Mouse (Mus musculus) brown adipose tissue, adult 24 weeks (tissue): ENCODE measurements around the gene Myo3b. TPM values are rescaled to one million over a fixed set of nuclear protein-coding genes. Genes with fewer than 3 reads are reported as not detected.
"Not testable (repeated sequence)": the region's sequence is repeated elsewhere in the genome, so short reads cannot be mapped to it uniquely, and the experiment has no call there.

Experiments
- H3K27ac ChIP-seq: fragments of 200-500 bp; replicated peaks from 2 replicates; pipeline ENCODE4 v1.5.1; 2012; ENCODE audit warnings: low read depth, mild to moderate bottlenecking, low read length
- H3K4me1 ChIP-seq: fragments of 200-500 bp; 2 replicates; pipeline ENCODE4 v1.6.1; 2012; ENCODE audit warnings: low read length, mixed read lengths; ENCODE audit not compliant: control insufficient read depth, insufficient read depth, insufficient read length
- H3K4me3 ChIP-seq: fragments of 200-500 bp; 2 replicates; pipeline ENCODE4 v1.5.1; 2012; ENCODE audit warnings: low read depth, mild to moderate bottlenecking, low read length, moderate library complexity; ENCODE audit not compliant: insufficient read depth
- polyA plus RNA-seq: library from polyadenylated mRNA; stranded (reverse); fragments of >200 nt; gene quantifications from 2 replicates; pipeline ENCODE4 v1.2.4, GENCODE M21; 2012; ENCODE audit not compliant: missing spikeins, insufficient read depth, insufficient read length

The Myo3b gene
- polyA plus RNA-seq, 1 experiment, result not detected

DNA sequence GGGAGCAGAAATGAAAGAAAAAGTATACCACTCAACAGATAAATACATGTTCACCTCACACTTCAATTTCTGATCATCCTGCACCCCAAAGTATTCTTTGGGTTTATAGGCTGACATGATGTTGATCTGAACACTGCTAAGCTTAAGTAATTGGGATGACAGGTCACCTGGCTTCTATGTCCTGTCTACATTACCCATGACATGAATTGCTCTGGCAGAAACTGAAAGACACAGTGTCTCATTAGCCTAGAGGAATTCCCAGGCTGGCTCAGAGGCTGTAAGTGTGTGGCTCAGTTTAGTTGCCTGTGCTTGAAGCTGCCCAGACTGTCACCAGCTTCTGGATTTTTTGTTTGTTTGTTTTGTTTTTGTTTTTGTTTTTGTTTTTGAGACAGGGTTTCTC, 139.3 kb downstream of the Myo3b start:
- Histone ChIP-seq H3K4me3 (no peak overlapping the region), H3K27ac (no peak overlapping the region), H3K4me1 (no peaks in the 10 kb centered on the region)

DNA sequence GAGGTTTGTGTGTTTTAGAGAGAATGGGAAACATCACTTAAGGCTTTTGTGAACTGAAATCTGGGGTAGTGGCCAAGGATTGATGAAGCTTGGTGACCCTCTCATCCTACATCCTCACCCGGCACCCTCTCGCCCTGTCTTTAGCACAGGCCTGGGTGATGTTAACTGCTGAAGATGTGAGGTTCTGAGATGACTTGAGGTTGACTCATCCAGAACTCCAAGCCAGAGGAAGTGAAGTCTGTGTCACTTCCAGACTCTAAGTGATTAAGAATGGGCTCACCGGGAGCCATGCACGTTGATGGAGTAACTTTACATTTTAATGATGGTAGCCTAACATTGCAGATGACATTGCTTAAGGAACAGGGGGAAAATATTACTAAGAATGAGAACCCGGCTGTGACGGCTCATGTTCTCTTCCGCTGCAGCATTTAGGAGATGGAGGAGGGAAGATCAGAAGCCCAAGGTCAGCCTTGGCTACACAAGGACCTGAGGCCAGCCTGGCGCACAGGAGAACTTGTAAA, 143.3 kb downstream of the Myo3b start:
- Histone ChIP-seq H3K4me3 (no peak overlapping the region), H3K27ac (no peak overlapping the region), H3K4me1 (no peaks in the 10 kb centered on the region)

DNA sequence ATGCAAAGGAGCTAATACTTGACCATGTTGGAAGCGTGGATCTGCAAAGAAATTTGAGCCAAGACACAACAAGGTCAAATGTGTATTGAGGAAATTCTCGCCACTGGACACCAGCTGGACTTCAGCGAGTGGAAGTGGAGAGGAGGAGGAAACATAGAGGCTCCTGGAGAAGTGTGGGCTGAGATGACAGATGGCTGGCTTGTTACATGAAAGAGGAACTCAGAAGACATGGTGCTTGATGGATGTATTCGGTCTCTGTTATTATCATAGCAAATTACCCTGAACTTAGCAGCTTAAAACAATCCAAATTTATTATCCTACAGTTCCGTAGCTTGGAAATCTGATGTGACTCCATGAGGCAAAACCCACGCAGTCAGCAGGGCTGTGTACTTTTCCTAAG, 148.1 kb downstream of the Myo3b start:
- Histone ChIP-seq H3K27ac (no peak overlapping the region), H3K4me3 (no peak overlapping the region), H3K4me1 (no peaks in the 10 kb centered on the region)

DNA sequence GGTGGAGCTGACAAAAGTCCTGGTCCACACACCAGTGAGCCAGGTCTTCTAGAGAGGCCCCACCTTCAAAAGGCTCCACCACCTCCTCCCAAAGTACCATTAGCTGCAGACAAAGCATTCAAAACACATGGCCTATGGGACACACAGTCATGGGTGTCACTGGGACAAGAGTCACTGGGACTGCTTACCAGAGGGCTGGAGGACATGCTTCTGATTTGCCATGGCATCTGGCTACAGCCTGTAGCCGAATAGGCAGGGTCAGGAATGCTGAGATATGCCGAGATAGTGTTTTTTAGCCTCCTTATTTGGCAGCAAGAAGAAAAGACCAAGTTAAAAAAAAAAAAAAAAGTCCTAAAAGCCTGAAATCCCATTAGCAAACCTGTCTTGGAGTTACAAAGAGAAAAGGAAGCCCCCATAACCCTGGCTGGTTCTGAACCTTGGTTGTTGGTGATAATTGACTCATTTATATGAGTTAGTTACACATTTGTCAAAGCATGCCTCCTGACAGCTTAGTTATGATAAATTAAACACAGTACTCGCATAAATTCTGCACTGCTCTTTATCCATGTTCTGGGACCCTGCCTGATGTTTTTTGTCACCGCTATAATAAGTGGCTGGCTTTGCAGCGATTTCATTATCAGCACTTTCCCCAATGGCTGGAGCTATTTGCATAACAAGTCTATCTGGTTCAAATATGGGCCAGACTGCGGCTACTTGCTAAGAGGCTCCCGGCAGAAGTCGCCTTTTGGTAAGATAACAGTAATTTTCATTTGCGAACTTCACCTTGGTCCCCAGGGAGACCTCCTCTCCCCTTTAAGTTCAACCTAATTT, 156.7 kb downstream of the Myo3b start:
- Histone ChIP-seq H3K4me1 (no peaks in the 10 kb centered on the region), H3K27ac (no peak overlapping the region), H3K4me3 (no peak overlapping the region)

DNA sequence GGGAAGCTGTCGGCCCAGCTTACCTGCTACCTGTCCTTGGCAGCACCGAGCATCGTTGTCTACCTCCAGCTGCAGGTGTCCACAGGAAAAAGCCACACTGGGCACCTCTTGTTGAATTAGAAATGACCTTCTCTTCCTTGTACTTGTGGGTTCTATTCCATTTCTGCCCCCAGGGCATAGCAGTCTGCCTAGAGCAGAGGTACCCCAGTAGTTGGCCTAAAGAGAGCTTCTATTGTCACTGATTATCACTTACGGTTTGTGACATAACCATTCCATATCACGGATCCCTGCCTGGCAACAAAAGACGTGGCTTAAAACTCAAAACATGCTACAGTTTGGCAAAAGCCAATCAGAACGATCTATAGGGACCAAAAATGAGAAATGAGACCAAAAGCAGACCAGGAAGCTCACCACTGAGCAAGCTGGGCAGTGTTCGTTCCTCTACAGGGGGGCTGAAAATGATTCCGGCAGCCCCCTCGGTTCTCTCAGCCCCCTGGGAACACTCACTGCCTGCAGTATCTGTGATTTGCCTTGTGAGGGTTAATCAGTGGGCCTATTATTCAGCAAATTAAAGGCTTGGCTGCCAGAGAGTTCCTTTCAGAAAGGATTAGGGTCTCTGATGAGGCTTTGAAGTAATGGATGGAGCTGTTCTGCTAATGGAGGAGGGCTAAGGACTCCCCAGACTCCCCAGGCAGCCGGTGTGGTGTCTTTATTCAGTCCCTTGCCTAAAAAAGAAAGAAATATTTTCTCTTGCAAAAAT, 163.1 kb downstream of the Myo3b start:
- H3K27ac ChIP-seq, result no peak overlapping the region
- no peaks in the 10 kb centered on the region for H3K4me1 ChIP-seq

DNA sequence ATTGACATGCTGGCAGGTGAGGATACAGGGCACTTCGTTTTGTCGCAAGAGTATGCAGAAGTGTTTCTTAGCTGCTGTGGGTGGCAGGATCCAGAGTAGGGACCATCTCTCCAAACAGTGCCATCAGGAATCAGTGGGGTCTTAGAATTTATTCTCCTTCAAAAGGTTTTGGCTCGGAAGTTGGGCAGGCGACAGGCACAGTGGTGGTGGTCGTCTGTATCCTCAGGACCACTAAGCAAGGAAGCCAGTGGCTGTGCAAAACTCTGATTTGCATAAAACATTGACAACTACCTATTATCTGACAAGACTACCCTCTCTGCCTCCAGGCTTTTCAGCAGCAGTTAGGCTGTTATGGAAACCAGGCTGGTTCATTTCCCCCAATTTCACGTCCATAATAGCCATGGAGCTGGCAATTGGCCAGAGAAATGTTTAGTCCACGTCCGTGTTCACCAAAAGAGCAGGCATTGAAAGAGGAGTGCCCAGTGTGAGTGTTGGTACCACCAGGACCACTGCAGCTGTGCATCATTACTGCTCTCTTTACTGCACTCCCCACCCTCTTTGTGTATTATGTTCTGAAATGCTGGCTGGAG, 163.7 kb downstream of the Myo3b start:
- Histone ChIP-seq H3K4me3 (no peak overlapping the region), H3K4me1 (no peaks in the 10 kb centered on the region), H3K27ac (no peak overlapping the region)

More for the DNA sequence above, 163.1 kb downstream of the Myo3b start:
- no peak overlapping the region for H3K4me3 ChIP-seq

DNA sequence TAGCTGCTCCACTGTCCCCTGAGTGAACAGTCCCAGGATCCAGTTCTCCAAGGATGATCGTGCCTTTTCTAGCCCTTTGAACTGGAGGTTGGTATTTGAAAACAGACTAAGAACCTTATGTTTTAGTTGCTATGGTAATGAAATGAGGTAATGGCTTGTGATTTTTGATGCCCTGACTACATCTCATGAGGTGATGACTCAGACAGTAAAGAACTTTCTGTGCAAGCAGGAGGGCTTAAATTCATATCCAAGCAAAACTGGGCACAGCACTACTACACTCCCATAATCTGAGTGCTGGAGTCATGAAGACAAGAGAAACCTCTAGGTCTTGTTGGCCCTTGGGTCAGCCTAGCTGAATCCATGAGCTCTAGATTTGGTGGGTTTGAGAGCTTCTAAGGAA, 169.5 kb downstream of the Myo3b start:
- no peak overlapping the region for H3K4me3 ChIP-seq
- no peaks in the 10 kb centered on the region for H3K4me1 ChIP-seq

DNA sequence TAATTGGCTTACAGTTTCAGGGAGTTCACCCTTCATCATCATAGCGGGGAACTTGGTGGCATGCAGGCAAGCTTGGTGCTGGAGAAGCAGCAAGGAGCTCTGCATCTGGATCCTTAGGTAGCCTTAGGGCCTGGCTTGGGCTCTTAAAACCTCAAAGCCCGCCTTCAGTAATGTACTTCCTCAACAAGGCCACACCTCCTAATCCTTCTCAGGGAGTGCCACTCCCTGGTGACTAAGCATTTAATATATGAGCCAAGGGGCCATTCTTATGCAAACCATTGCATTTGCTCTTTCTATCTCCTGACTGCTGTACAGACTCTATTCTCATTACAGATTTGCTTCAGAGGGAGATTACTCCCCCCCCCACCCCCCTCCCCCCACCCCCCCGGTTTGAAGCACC, 170.9 kb downstream of the Myo3b start:
- no peak overlapping the region for H3K4me3 ChIP-seq
- no peak overlapping the region for H3K27ac ChIP-seq

More for the DNA sequence above, 169.5 kb downstream of the Myo3b start:
- no peak overlapping the region for H3K27ac ChIP-seq

DNA sequence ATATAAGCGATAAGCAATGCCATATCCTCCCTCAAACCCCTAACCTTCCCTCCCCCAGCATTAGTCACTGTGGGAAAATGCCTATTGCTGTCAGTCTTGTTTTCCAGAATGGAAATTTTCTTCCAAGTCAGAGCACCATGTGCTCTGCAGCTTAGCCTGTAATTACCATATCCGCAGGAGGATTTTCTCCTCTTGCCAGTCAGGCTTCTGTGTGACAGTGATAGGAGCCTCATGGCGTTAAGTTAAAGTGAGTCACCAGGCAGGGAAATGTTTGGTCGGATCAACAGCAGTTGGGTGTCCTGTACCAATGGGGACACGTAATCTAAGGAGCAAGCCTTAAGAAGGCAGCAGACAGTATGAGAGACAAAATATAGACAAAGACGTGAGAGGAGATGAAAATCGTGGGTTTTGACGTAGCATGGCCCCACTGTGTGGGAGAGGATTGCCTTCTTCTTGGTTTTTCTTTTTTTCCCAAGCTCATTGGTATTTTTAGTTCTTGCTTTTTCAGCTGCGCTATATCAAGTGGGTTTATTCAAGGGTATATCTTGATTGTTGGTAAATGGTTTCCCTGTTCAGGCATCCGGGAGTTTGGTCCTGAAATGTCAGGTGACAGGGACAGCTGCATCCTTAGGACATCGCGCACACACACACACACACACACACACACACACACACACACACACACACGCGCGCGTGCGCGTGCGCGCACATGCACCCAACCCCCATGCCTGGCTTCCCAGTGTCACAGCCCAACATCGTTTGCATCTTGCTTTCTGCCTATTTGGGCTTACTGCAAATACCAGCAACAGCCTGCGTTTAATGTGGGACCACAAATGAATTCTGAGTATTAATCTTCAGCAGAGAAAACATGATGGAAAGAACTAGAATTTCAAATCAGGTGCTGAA, 171.8 kb downstream of the Myo3b start:
- no peaks in the 10 kb centered on the region for H3K4me1 ChIP-seq
- no peak overlapping the region for H3K27ac ChIP-seq
- H3K4me3 ChIP-seq, result no peak overlapping the region

More for the DNA sequence above, 170.9 kb downstream of the Myo3b start:
- no peaks in the 10 kb centered on the region for H3K4me1 ChIP-seq

DNA sequence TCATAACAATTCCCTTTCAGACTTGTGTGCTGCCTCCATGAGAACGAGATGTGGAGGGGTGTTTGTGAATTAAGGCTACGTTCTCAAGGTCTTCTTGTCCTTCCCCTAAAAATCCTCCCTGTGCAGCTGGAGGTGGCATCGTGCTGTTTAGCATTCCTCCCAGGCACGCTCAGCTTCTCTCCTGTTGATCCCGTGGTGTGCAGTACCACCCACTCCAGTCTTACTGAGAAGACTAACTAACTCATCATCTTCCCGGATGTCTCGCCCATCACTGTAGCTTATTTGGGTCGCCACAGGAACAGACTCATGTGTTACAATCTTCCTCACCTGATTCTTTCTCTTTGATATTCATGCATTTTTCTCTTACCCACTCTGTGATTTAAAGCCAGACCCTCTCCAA, 175.5 kb downstream of the Myo3b start:
- no peak overlapping the region for H3K4me3 ChIP-seq
- no peaks in the 10 kb centered on the region for H3K4me1 ChIP-seq
- H3K27ac ChIP-seq, result no peak overlapping the region

DNA sequence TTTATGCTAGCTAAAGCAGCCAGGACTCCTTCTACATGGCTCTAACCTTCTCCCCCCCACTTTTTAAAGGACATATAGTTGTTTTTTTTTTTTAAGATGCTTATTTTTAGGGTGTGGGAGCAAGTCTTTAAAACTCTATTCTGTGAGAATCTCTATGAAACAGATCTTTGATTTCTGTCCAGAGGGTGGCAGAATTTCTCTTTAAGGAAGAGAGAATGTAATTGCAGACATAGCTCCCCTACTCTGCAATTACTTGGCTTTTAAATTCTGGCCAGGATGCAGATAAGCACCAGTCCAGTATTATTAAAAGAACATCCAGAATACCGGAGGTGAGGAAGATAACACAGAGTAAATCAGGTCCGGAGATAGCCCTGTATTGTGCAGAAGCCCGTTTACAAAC, 178.9 kb downstream of the Myo3b start:
- H3K27ac ChIP-seq, result no peak overlapping the region
- H3K4me1 ChIP-seq, result no peaks in the 10 kb centered on the region
- H3K4me3 ChIP-seq, result no peak overlapping the region

DNA sequence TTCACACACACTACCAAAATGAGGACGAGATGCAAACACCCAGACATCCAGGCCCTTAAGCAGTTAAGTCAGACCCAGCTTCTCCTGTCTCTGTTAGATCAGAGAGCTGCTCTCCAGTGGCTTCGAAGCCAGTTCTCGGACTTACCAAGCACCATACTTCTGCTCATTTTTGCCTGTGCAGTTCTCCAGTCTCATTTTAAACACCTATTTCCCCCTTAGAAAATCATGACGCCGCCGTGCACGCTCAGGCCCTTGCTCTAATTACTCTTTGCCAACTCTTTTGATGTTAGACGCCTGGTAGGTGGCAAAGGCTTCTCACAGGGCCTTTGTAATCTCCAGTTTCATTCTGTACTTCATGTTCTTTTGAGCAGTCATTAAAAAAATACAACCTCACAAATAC, 179.5 kb downstream of the Myo3b start:
- no peak overlapping the region for H3K27ac ChIP-seq
- H3K4me3 ChIP-seq, result no peak overlapping the region
- no peaks in the 10 kb centered on the region for H3K4me1 ChIP-seq

DNA sequence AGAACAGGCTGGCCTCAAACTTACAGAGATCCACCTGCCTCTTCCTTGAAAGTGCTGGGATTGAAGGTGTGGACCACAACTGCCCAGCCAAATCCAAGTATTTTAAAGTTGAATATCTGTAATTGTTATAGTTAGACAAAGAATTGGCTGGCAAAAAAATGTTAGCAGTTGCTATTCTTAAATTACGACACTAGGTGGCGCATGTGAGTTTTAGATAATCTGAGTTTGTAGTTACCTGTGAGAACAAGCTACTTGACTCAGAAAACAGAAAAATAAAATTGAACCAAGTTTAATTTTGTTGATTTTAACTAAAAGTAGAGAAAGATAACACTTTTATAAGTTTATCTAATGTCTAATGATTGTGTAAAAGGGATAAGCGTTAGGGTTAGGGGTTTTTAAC, 187.8 kb downstream of the Myo3b start:
- no peaks in the 10 kb centered on the region for H3K4me1 ChIP-seq
- H3K27ac ChIP-seq, result no peak overlapping the region
- H3K4me3 ChIP-seq, result no peak overlapping the region

DNA sequence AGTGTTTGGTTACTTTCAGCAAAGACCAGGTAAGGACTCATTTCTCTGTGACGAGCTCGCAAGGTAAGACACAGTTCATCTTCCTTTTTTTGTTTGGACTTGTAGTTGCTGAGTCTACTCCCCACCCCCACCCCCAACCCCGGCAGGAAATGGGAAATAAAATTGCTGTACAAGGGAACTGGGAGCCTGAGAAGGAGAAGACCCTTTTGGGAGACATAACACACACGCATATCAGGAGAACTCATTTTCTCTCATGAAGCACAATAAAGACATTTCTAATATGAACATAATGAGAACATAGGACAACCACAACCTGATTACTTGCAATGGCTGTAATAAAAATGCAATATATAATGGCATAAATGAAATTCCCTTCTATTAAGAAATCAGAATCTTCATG, 195.5 kb downstream of the Myo3b start:
- H3K4me3 ChIP-seq, H3K27ac ChIP-seq: not testable (repeated sequence)

More for the DNA sequence above, 195.5 kb downstream of the Myo3b start:
- not testable (repeated sequence) for H3K4me1 ChIP-seq
